Mouse (Mus musculus) neural tube, embryonic 11.5 days (tissue): ENCODE data around the gene Abhd14a. TPM values are rescaled to one million over a fixed set of nuclear protein-coding genes. Genes with fewer than 3 reads are reported as not detected.

Experiments used
- ATAC-seq: fragments of 200-750 bp; cut with Nextera tagmentation; 2 replicates; pipeline ENCODE4 v1.8.0; 2017; ENCODE audit warnings: moderate number of reproducible peaks, mild to moderate bottlenecking, moderate TSS enrichment, moderate library complexity; ENCODE audit not compliant: insufficient read depth, low FRiP score, low TSS enrichment
- DNase-seq: peaks from one replicate; pipeline ENCODE4 v3.0.0-alpha.2; 2015; ENCODE audit warnings: low spot score
- H3K27ac ChIP-seq: fragments of 300-500 bp; sonication (generic); 2 replicates; pipeline ENCODE4 v1.5.1; 2014; ENCODE audit warnings: low read depth, mild to moderate bottlenecking, low read length
- H3K27me3 ChIP-seq: fragments of 300-500 bp; sonication (generic); 2 replicates; pipeline ENCODE4 v1.6.1; 2014; ENCODE audit warnings: mild to moderate bottlenecking, low read length, mixed read lengths; ENCODE audit not compliant: control insufficient read depth, insufficient read depth
- H3K36me3 ChIP-seq: fragments of 300-500 bp; sonication (generic); 2 replicates; pipeline ENCODE4 v1.6.1; 2014; ENCODE audit warnings: mild to moderate bottlenecking, low read length, moderate library complexity, mixed read lengths; ENCODE audit not compliant: control insufficient read depth, insufficient read depth
- H3K4me1 ChIP-seq: fragments of 300-500 bp; sonication (generic); 2 replicates; pipeline ENCODE4 v1.6.1; 2014; ENCODE audit warnings: low read length, mixed read lengths; ENCODE audit not compliant: control insufficient read depth, insufficient read depth
- H3K4me2 ChIP-seq: fragments of 300-500 bp; sonication (generic); 2 replicates; pipeline ENCODE4 v1.6.1; 2014; ENCODE audit warnings: low read depth, mild to moderate bottlenecking, moderate library complexity
- H3K4me3 ChIP-seq: fragments of 300-500 bp; sonication (generic); 2 replicates; pipeline ENCODE4 v1.5.1; 2014; ENCODE audit warnings: low read depth, low read length
- H3K9ac ChIP-seq: fragments of 300-500 bp; sonication (generic); 2 replicates; pipeline ENCODE4 v1.6.1; 2014; ENCODE audit warnings: mild to moderate bottlenecking, low read length
- H3K9me3 ChIP-seq: fragments of 300-500 bp; sonication (generic); 2 replicates; pipeline ENCODE4 v1.6.1; 2016; ENCODE audit warnings: low read length; ENCODE audit not compliant: control insufficient read depth
- WGBS: fragments of 180-500 bp; shearing (Covaris S2); extraction: QIAGEN DNeasy Blood & Tissue Kit; methylation state at CpG from one replicate; pipeline ENCODE4 v1.1.7; 2014; 5-methylcytosine and 5-hydroxymethylcytosine counted together
- polyA plus RNA-seq: library from polyadenylated mRNA; unstranded; fragments of >200 nt; fragmentation: Nextera tagmentation; extraction: Ambion mirVana; gene quantifications from 2 replicates; pipeline ENCODE4 v1.2.1, GENCODE M21; 2014

Gene Abhd14a
- polyA plus RNA-seq, 1 experiment from 2014 or later, result 38.6 TPM

DNA sequence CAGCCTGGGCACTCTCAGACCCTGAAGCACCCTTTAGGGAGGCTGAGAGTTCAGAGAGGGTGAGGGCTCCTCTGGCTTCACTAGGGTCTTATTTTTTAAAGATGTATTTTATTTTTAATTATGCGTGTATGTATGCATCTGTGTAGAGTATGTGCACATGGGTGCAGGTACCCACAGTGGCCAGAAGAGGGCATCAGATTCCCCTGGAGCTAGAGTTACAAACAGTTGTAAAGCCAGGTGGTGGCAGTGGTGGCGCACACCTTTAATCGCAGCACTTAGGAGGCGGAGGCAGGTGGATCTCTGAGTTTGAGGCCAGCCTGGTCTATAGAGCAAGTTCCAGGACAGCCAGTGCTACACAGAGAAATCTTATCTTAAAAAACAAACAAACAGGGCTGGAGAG, 38.4 kb downstream of the Abhd14a start:
- no peak overlapping the region for H3K9ac ChIP-seq
- H3K27ac ChIP-seq, result no peak overlapping the region
- no peaks in the 10 kb centered on the region for H3K36me3 ChIP-seq
- H3K27me3 ChIP-seq, result no peaks in the 10 kb centered on the region
- no peak overlapping the region for H3K4me3 ChIP-seq
- H3K9me3 ChIP-seq, result no peaks in the 10 kb centered on the region
- H3K4me1 ChIP-seq, result no peaks in the 10 kb centered on the region
- no peak overlapping the region for H3K4me2 ChIP-seq
- DNase-seq (no peak), ATAC-seq (no peak)
- 98% methylated on average over 4 of the region's 4 CpGs for WGBS

DNA sequence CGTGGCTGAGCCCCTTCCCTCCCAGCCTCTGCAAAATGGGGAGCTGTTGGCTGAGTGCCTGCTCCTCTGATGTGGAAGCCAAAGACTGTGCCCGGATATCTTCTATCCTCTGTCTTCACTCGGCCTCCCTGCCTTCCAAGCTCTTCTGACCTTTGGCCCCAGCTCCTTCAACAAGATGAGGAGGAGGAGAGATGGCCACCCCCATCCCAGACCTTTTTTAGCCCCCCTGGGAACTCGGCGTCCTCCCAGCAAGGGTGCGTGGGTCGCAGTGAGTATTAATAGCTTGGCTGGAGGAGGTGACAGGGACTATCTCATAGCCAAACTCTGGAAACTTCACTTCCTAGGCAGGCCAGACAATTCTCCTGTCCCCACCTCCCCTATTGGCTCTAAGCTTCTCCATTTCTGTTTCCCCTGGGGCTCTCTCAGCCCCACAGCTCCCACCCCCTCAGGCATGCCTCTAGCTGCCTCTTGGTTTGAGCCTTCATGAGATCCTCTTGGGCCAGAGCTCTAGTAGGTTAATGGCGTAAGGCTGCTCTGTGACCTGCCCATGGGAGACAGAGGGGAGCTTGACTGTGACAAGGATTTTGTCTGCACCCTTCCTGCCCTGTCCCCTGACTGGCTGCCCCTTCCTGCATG, 40.9 kb downstream of the Abhd14a start:
- Histone ChIP-seq H3K4me3 (no peak overlapping the region), H3K4me1 (no peaks in the 10 kb centered on the region), H3K36me3 (no peaks in the 10 kb centered on the region), H3K9ac (no peak overlapping the region), H3K9me3 (no peaks in the 10 kb centered on the region), H3K4me2 (no peak overlapping the region), H3K27me3 (no peaks in the 10 kb centered on the region), H3K27ac (no peak overlapping the region)
- 62% methylated on average over 8 of the region's 8 CpGs for WGBS
- no peak for DNase-seq
- ATAC-seq, result no peak

DNA sequence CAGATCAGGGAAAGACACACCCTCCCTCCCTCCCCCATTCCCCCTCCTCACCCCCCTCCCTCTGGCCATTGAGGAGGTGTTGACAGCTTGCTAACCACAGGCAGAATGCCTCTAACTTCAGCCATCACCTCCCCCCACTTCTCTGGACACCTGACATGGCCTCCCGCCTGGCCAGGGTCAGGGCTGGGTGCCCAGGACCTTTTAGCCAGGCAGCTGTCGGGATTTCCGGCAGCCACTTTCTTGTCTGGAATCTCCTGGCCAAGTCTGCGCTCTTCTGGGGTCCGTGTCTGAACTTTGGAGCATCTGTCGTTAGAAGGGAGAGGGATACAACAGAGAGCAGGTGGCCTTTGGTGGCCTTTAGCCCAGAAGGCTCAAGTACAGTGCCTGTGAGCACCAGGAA, 42.2 kb downstream of the Abhd14a start:
- no peaks in the 10 kb centered on the region for H3K4me1 ChIP-seq
- no peak overlapping the region for H3K9ac ChIP-seq
- WGBS, result 42% methylated on average over 6 of the region's 6 CpGs
- no peaks in the 10 kb centered on the region for H3K36me3 ChIP-seq
- ATAC-seq (no peak), DNase-seq (no peak)
- no peak overlapping the region for H3K4me2 ChIP-seq
- H3K27me3 ChIP-seq, result no peaks in the 10 kb centered on the region
- no peaks in the 10 kb centered on the region for H3K9me3 ChIP-seq
- H3K4me3 ChIP-seq, result no peak overlapping the region
- H3K27ac ChIP-seq, result no peak overlapping the region

DNA sequence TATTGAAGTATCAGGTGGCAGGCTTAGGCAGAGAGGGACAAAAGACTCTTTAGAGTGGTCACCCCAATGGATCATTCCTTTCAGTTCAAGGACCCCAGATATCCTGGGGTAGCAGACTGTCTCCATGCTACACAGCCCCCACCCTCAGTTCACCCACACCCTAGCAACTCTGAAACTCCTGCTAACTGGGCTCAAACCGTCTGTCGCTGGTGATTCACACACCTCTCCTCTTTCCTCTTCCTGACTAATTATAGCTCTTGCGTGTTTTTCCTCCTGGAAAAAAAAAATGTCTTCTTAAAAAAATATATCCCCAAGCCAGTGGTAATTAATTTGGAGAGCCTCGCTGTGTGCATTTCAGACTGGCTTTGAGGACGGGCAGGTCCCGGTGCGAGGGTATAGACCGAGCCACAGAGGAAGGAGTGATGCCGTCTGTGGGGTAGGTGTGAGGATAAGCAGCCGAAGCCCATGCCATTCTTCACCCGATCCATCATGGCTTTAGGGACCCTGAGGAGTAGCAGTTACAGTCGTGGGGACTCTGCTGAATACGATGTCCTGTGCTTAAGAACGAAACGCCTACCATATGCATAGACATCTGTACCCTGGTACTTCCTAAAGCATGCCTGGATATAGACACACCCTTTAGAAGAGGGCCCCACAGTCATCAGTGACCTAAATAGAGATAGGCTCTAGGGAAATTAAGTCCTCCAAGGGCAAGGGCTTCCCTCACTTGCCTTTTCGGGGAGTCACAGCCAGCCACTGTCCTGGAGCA, 44.7 kb downstream of the Abhd14a start:
- Histone ChIP-seq H3K27me3 (no peaks in the 10 kb centered on the region), H3K27ac (no peak overlapping the region), H3K4me2 (no peak overlapping the region), H3K4me3 (no peak overlapping the region), H3K9ac (no peak overlapping the region), H3K36me3 (no peaks in the 10 kb centered on the region), H3K4me1 (no peaks in the 10 kb centered on the region), H3K9me3 (no peaks in the 10 kb centered on the region)
- WGBS, result 84% methylated on average over 16 of the region's 16 CpGs
- DNase-seq (no peak), ATAC-seq (no peak)

DNA sequence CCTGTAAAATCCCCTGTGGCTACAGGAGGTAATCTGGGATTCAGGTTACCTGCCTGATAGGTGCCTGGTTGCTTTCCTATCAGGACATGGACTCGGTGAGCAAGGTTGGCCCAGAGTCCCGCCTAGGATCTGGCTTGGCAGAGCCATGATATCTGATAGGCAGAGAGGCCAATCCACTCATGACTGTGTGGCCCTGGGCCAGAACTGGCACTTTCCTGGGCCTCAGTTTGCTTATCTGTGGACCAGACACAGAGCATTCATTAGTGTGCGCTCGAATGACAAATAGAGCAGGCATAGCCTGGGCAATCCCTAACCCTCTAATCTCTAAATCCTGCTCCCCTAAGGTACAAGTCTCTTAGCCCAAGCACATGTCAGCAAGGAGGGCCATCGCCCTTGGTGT, 45.3 kb downstream of the Abhd14a start:
- 85% methylated on average over 5 of the region's 5 CpGs for WGBS
- Histone ChIP-seq H3K36me3 (no peaks in the 10 kb centered on the region), H3K9me3 (no peaks in the 10 kb centered on the region), H3K4me3 (no peak overlapping the region), H3K4me2 (no peak overlapping the region), H3K27ac (no peak overlapping the region), H3K27me3 (no peaks in the 10 kb centered on the region), H3K4me1 (no peaks in the 10 kb centered on the region), H3K9ac (no peak overlapping the region)
- DNase-seq (no peak), ATAC-seq (no peak)

DNA sequence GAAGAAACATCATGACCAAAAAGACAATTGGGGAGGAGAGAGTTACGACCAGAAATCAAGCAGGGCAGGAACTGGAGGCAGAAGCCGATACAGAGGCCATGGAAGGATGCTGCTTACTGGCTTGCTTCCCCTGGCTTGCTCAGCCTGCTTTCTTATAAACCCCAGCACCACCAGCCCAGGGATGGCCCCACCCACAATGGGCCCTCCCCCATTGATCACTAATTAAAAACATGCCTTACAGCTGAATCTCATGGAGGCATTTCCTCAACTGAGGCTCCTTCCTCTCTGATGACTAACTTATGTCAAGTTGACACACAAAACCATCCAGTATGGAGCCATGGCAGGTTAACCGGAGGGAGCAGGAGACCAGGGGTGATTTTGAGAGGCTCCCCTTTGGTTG, 47.7 kb downstream of the Abhd14a start:
- H3K4me1 ChIP-seq, result no peaks in the 10 kb centered on the region
- no peak overlapping the region for H3K4me3 ChIP-seq
- no peak overlapping the region for H3K27ac ChIP-seq
- DNase-seq, result no peak
- no peaks in the 10 kb centered on the region for H3K9me3 ChIP-seq
- H3K27me3 ChIP-seq, result no peaks in the 10 kb centered on the region
- H3K36me3 ChIP-seq, result no peaks in the 10 kb centered on the region
- no peak overlapping the region for H3K4me2 ChIP-seq
- 80% methylated on average over 3 of the region's 3 CpGs for WGBS
- no peak for ATAC-seq
- H3K9ac ChIP-seq, result no peak overlapping the region

DNA sequence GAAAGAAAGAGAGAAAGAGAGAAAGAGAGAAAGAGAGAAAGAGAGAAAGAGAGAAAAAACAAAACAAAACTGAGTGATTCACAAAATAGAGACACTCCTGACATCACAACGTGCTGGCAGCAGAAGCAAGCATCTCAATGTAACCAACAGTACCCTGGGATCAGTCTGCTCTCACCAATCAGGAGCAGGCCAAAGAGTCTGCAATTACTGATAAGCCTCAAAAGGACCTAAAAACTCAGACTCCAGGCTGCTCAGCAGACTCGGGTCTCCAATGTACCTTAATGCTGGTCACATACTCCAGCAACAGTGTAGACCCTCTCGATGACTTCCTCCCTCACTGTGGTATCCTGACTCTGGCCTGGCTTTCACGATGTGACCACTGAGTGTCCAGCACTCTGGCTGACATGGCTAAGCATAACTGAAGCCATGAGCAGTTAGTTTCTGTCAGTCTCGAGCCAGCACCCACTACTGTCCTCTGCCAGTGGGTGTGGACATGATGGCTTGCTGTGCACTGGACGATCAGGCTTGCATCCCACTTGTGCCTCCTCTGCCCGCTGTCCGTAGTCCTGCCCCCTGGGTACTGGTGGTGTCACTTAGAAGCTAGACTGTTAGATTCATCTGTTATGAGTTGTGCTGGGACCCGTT, 48.7 kb downstream of the Abhd14a start:
- WGBS, result 83% methylated on average over 9 of the region's 9 CpGs
- DNase-seq (no peak), ATAC-seq (no peak)
- H3K9me3 ChIP-seq, result no peaks in the 10 kb centered on the region
- H3K4me3 ChIP-seq, result no peak overlapping the region
- H3K9ac ChIP-seq, result no peak overlapping the region
- no peaks in the 10 kb centered on the region for H3K27me3 ChIP-seq
- no peak overlapping the region for H3K27ac ChIP-seq
- H3K36me3 ChIP-seq, result no peaks in the 10 kb centered on the region
- H3K4me2 ChIP-seq, result no peak overlapping the region
- H3K4me1 ChIP-seq, result 0 out of 2 replicates have a peak, but pooled peaks cover 4% of the 10 kb centered on the region

DNA sequence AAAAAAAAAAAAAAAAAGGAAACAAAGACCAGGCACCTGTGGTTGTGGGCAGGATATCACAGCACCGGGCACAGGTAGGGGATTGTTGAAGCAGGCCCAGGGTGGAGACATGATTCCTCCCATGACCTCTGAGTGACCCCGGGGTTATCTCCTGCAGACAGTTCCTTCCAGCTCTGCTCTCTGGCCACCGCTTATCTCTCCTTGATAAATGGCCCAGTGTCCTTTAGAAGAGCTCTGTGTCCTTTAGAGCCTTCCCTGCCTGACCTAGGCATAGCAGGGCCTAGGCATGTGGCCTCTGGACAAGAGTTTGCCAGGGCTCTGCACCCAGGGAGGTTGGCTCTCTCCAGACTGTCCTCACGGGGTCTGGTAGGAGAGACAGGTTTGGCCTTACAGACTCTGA, 49.7 kb downstream of the Abhd14a start:
- Histone ChIP-seq H3K27ac (no peak overlapping the region), H3K27me3 (no peaks in the 10 kb centered on the region), H3K4me3 (no peak overlapping the region), H3K4me1 (0 out of 2 replicates have a peak, but pooled peaks cover 4% of the 10 kb centered on the region), H3K4me2 (no peak overlapping the region), H3K9ac (no peak overlapping the region), H3K36me3 (no peaks in the 10 kb centered on the region), H3K9me3 (no peaks in the 10 kb centered on the region)
- ATAC-seq, result no peak
- no peak for DNase-seq
- 69% methylated on average over 4 of the region's 4 CpGs for WGBS
